Mouse (Mus musculus): ENCODE data around the gene Rnf151. TPM values are rescaled to one million over a fixed set of nuclear protein-coding genes. Genes with fewer than 3 reads are reported as not detected.

The Rnf151 gene
- total and polyA plus RNA-seq, 2 experiments from 2014 or later: not detected

GRCm38 (mm10) chr17:24706982-24707800 is 10.7 kb downstream of the Rnf151 start, which contains the start of gene Tbl3:
Tbl3 (minus strand) TSS chr17:24707660.
- Histone ChIP-seq H3K4me3 (ENCODE audit: low read length) (peak within 1 kb of the TSS; percentile 72), H3K27ac (peak within 1 kb of the TSS; percentile 78), H3K4me1 (ENCODE audit: insufficient read depth, low read length) (peaks cover 3% of the 10 kb centered on the region; the same call in 1 of the 2 replicates), H3K36me3 (ENCODE audit: insufficient read depth, low read length) (peaks cover 19% of the 10 kb centered on the region), H3K27me3 (ENCODE audit: insufficient read depth, low read length) (no peaks in the 10 kb centered on the region), H3K9me3 (ENCODE audit: low read length) (no peaks in the 10 kb centered on the region), H3K9ac (replicated peaks; ENCODE audit: low read length) (peak within 1 kb of the TSS; percentile 66), H3K4me2 (ENCODE audit: low read depth, low read length) (peak within 1 kb of the TSS; percentile 70)
- peak; percentile 98 for DNase-seq (ENCODE audit: low spot score)
- 4% methylated on average over 32 of the region's 32 CpGs for WGBS
- TF ChIP-seq CTCF (IDR thresholded peaks at IDR 0.05; ENCODE audit: low read depth): no peak
- peak; percentile 93 for ATAC-seq

- H3K27me3 ChIP-seq (ENCODE audit: insufficient read depth, low read length): no peaks in the 10 kb centered on the region
- no peak overlapping the region for H3K4me2 ChIP-seq (ENCODE audit: low read depth, low read length)
- no peak for ATAC-seq
- TF ChIP-seq CTCF (IDR thresholded peaks at IDR 0.05; ENCODE audit: low read depth): no peak
- H3K36me3 ChIP-seq (ENCODE audit: insufficient read depth, low read length): peaks cover 32% of the 10 kb centered on the region
- peaks cover 3% of the 10 kb centered on the region; the same call in 1 of the 2 replicates for H3K4me1 ChIP-seq (ENCODE audit: insufficient read depth, low read length)
- 93% methylated on average over 3 of the region's 3 CpGs for WGBS
- no peak overlapping the region for H3K27ac ChIP-seq
- no peak for DNase-seq (ENCODE audit: low spot score)
- no peak overlapping the region for H3K4me3 ChIP-seq (ENCODE audit: low read length)
- no peaks in the 10 kb centered on the region for H3K9me3 ChIP-seq (ENCODE audit: low read length)
- no peak overlapping the region for H3K9ac ChIP-seq (replicated peaks; ENCODE audit: low read length)
Measured at GRCm38 (mm10) chr17:24705821-24706220, 12.0 kb downstream of the Rnf151 start.

- Histone ChIP-seq H3K27me3 (ENCODE audit: insufficient read depth, low read length) (no peaks in the 10 kb centered on the region), H3K4me2 (ENCODE audit: low read depth, low read length) (no peak overlapping the region), H3K4me3 (ENCODE audit: low read length) (no peak overlapping the region), H3K36me3 (ENCODE audit: insufficient read depth, low read length) (peaks cover 45% of the 10 kb centered on the region), H3K9ac (replicated peaks; ENCODE audit: low read length) (no peak overlapping the region), H3K9me3 (ENCODE audit: low read length) (no peaks in the 10 kb centered on the region), H3K4me1 (ENCODE audit: insufficient read depth, low read length) (peaks cover 5% of the 10 kb centered on the region), H3K27ac (no peak overlapping the region)
- DNase-seq (ENCODE audit: low spot score) (no peak), ATAC-seq (no peak)
- TF ChIP-seq CTCF (IDR thresholded peaks at IDR 0.05; ENCODE audit: low read depth): no peak
- 89% methylated on average over 9 of the region's 9 CpGs for WGBS
Measured at GRCm38 (mm10) chr17:24701251-24701650, 16.6 kb downstream of the Rnf151 start.

GRCm38 (mm10) chr17:24699473-24699872 is 18.4 kb downstream of the Rnf151 start:
- no peaks in the 10 kb centered on the region for H3K9me3 ChIP-seq (ENCODE audit: low read length)
- H3K9ac ChIP-seq (replicated peaks; ENCODE audit: low read length): no peak overlapping the region
- no peak for TF ChIP-seq CTCF (IDR thresholded peaks at IDR 0.05; ENCODE audit: low read depth)
- H3K36me3 ChIP-seq (ENCODE audit: insufficient read depth, low read length): peaks cover 35% of the 10 kb centered on the region
- peaks cover 5% of the 10 kb centered on the region for H3K4me1 ChIP-seq (ENCODE audit: insufficient read depth, low read length)
- DNase-seq (ENCODE audit: low spot score) (no peak), ATAC-seq (no peak)
- no peaks in the 10 kb centered on the region for H3K27me3 ChIP-seq (ENCODE audit: insufficient read depth, low read length)
- WGBS: 70% methylated on average over 2 of the region's 2 CpGs
- H3K4me3 ChIP-seq (ENCODE audit: low read length): no peak overlapping the region
- no peak overlapping the region for H3K4me2 ChIP-seq (ENCODE audit: low read depth, low read length)
- no peak overlapping the region for H3K27ac ChIP-seq

DNA sequence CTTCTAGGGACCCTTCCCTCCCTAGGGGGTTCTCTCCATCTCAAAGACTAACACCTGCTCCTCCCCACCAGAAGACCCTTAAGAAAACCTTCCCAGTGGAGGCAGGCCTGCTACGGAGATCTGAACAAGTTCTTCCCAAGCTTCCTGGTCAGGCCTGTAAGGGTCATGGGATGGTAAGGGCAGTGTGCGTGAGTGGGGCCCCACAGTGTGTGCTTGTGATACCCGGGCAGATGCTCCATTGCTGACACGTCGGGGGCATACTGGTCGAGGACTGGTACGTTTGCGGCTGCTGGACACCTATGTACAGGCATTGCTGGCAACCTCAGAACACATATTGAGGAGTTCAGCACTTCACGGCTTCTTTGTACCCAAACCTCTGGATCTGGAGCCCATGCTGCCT is 19.1 kb downstream of the Rnf151 start:
- H3K4me1 ChIP-seq (ENCODE audit: insufficient read depth, low read length): peaks cover 5% of the 10 kb centered on the region
- no peak for ATAC-seq
- no peak overlapping the region for H3K9ac ChIP-seq (replicated peaks; ENCODE audit: low read length)
- no peak for TF ChIP-seq CTCF (IDR thresholded peaks at IDR 0.05; ENCODE audit: low read depth)
- H3K36me3 ChIP-seq (ENCODE audit: insufficient read depth, low read length): peaks cover 28% of the 10 kb centered on the region
- H3K27ac ChIP-seq: no peak overlapping the region
- no peaks in the 10 kb centered on the region for H3K27me3 ChIP-seq (ENCODE audit: insufficient read depth, low read length)
- 63% methylated on average over 9 of the region's 9 CpGs for WGBS
- no peak overlapping the region for H3K4me3 ChIP-seq (ENCODE audit: low read length)
- no peak for DNase-seq (ENCODE audit: low spot score)
- no peak overlapping the region for H3K4me2 ChIP-seq (ENCODE audit: low read depth, low read length)
- no peaks in the 10 kb centered on the region for H3K9me3 ChIP-seq (ENCODE audit: low read length)

GRCm38 (mm10) chr17:24697985-24698384 is 19.9 kb downstream of the Rnf151 start:
- no peak for ATAC-seq
- no peak overlapping the region for H3K4me2 ChIP-seq (ENCODE audit: low read depth, low read length)
- no peak for TF ChIP-seq CTCF (IDR thresholded peaks at IDR 0.05; ENCODE audit: low read depth)
- H3K9ac ChIP-seq (replicated peaks; ENCODE audit: low read length): no peak overlapping the region
- H3K4me1 ChIP-seq (ENCODE audit: insufficient read depth, low read length): peaks cover 5% of the 10 kb centered on the region
- H3K27ac ChIP-seq: no peak overlapping the region
- no peaks in the 10 kb centered on the region for H3K9me3 ChIP-seq (ENCODE audit: low read length)
- 19% methylated on average over 5 of the region's 5 CpGs for WGBS
- H3K4me3 ChIP-seq (ENCODE audit: low read length): no peak overlapping the region
- DNase-seq (ENCODE audit: low spot score): no peak
- H3K36me3 ChIP-seq (ENCODE audit: insufficient read depth, low read length): peaks cover 30% of the 10 kb centered on the region
- no peaks in the 10 kb centered on the region for H3K27me3 ChIP-seq (ENCODE audit: insufficient read depth, low read length)

Data from hindbrain, postnatal 0 days (tissue).